Mouse (Mus musculus) bone marrow macrophage, adult 2 months (primary cell): Measurements from ENCODE around the gene Cttnbp2nl.

Source experiments
- CTCF ChIP-seq: IDR thresholded peaks from 2 replicates; pipeline ENCODE4 v1.5.1; 2012; ENCODE audit warnings: low read depth, mild to moderate bottlenecking, low read length, moderate library complexity
- POLR2A ChIP-seq: IDR thresholded peaks from 2 replicates; pipeline ENCODE4 v1.6.1; 2012; ENCODE audit warnings: mild to moderate bottlenecking, low read depth, low read length, borderline replicate concordance

DNA sequence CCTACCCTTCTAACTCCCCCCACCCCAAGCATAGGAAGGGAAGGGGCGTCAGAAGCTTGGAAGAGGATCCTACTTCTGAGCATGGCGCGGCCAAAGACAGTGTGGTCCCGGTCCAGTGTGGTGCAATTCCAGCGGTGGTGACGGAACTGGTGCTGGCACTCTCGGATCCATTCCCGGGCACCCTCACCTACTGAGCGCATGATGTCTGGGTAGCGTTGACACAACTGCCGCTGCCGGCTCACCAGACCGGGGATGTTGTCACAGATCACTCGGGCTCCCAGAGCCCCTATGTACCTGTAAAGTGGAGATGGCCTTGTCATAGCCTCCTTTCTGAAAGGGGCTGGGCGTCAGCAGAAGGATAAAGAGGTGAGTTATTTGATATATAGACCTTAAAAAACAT is 98.4 kb downstream of the Cttnbp2nl start:
- TF ChIP-seq CTCF: no peak
- no peak for TF ChIP-seq POLR2A
